Mouse (Mus musculus) brain, embryonic 14.5 days (tissue): ENCODE results near the gene Fga.

Source experiments
- CTCF ChIP-seq: fragments of 200-500 bp; IDR thresholded peaks from 2 replicates; pipeline ENCODE4 v1.5.1; 2012; ENCODE audit warnings: inconsistent platforms, mild to moderate bottlenecking, moderate library complexity, borderline replicate concordance; ENCODE audit not compliant: insufficient read depth, insufficient read length; ENCODE audit errors: extremely low read depth
- POLR2A ChIP-seq: fragments of 200-500 bp; IDR thresholded peaks from 2 replicates; pipeline ENCODE4 v1.6.1; 2012; ENCODE audit warnings: mild to moderate bottlenecking, inconsistent platforms, borderline replicate concordance; ENCODE audit not compliant: poor library complexity, insufficient read depth, insufficient read length, severe bottlenecking; ENCODE audit errors: extremely low read depth

GRCm38 (mm10) chr3:83012636-83013035 lies 13.2 kb upstream of the Fga start:
- TF ChIP-seq CTCF (no peak), POLR2A (no peak)
